Mouse (Mus musculus) lung, postnatal 36 days (tissue): ENCODE data around the gene Smarce1.

Source experiments
- DNase-seq: peaks from one replicate; pipeline ENCODE4 v3.0.0; 2022; ENCODE audit warnings: mixed read lengths

The Smarce1 gene

GRCm38 (mm10) chr11:99226298-99226697, 4.5 kb downstream of the Smarce1 start:
- DNase-seq, result no peak

- DNase-seq, result no peak
Measured at GRCm38 (mm10) chr11:99223310-99223709, 7.5 kb downstream of the Smarce1 start.

- no peak for DNase-seq
Measured at GRCm38 (mm10) chr11:99221811-99222210, 9.0 kb downstream of the Smarce1 start.

GRCm38 (mm10) chr11:99217248-99217986, 13.4 kb downstream of the Smarce1 start:
- DNase-seq, result no peak

- DNase-seq, result no peak
Measured at GRCm38 (mm10) chr11:99216181-99216580, 14.6 kb downstream of the Smarce1 start.

- DNase-seq, result no peak
Measured at GRCm38 (mm10) chr11:99212693-99213092, 18.1 kb downstream of the Smarce1 start.

GRCm38 (mm10) chr11:99211964-99212363, 18.9 kb downstream of the Smarce1 start:
- DNase-seq, result no peak

GRCm38 (mm10) chr11:99208105-99208669, 22.6 kb downstream of the Smarce1 start:
- no peak for DNase-seq

- DNase-seq, result no peak
Measured at GRCm38 (mm10) chr11:99207449-99207848, 23.4 kb downstream of the Smarce1 start.

- peak; percentile 32 for DNase-seq
Measured at GRCm38 (mm10) chr11:99206954-99207353, 23.9 kb downstream of the Smarce1 start.

- DNase-seq, result peak; percentile 69
Measured at GRCm38 (mm10) chr11:99189154-99189582, 41.6 kb downstream of the Smarce1 start.

- DNase-seq, result no peak
Measured at GRCm38 (mm10) chr11:99187348-99187747, 43.5 kb downstream of the Smarce1 start.

- no peak for DNase-seq
Measured at GRCm38 (mm10) chr11:99186836-99187235, 44.0 kb downstream of the Smarce1 start.

GRCm38 (mm10) chr11:99182575-99182974, 48.2 kb downstream of the Smarce1 start:
- no peak for DNase-seq

GRCm38 (mm10) chr11:99180071-99180470, 50.7 kb downstream of the Smarce1 start:
- DNase-seq, result no peak

GRCm38 (mm10) chr11:99177925-99178198, 53.0 kb downstream of the Smarce1 start:
- no peak for DNase-seq

GRCm38 (mm10) chr11:99177054-99177924, 53.5 kb downstream of the Smarce1 start:
- DNase-seq, result no peak

- no peak for DNase-seq
Measured at GRCm38 (mm10) chr11:99172002-99172401, 58.8 kb downstream of the Smarce1 start.

- DNase-seq, result no peak
Measured at GRCm38 (mm10) chr11:99171442-99171841, 59.4 kb downstream of the Smarce1 start.

- DNase-seq, result peak; percentile 50
Measured at GRCm38 (mm10) chr11:99170547-99171267, 60.1 kb downstream of the Smarce1 start.

GRCm38 (mm10) chr11:99170005-99170404, 60.8 kb downstream of the Smarce1 start:
- no peak for DNase-seq

GRCm38 (mm10) chr11:99169438-99169837, 61.4 kb downstream of the Smarce1 start:
- no peak for DNase-seq

GRCm38 (mm10) chr11:99168030-99168474, 62.8 kb downstream of the Smarce1 start:
- peak; percentile 54 for DNase-seq
